Mouse (Mus musculus) adipocyte (in vitro differentiated cells): ENCODE measurements around the gene Hist1h2bn.
A peak's percentile ranks its signal among the peaks of the same experiment; 100 is the strongest.
"Not testable (repeated sequence)": the region's sequence is repeated elsewhere in the genome, so short reads cannot be mapped to it uniquely, and the experiment has no call there.

Experiments
- DNase-seq: peaks from one replicate; pipeline ENCODE4 v3.0.0-alpha.2; 2016; ENCODE audit warnings: low spot score

Gene Hist1h2bn

GRCm38 (mm10) chr13:21781639-21782038 lies 27.7 kb downstream of the Hist1h2bn start:
- DNase-seq = no peak

GRCm38 (mm10) chr13:21782361-21783254 lies 28.7 kb downstream of the Hist1h2bn start:
- peak; percentile 41 for DNase-seq

- DNase-seq = peak; percentile 86
Measured at GRCm38 (mm10) chr13:21783255-21783617, 29.3 kb downstream of the Hist1h2bn start, which contains the start of gene Hist1h3i. Gene Hist1h3i, minus strand, starts transcription at chr13:21783370.

- DNase-seq = peak; percentile 54
Measured at GRCm38 (mm10) chr13:21783734-21784161, 29.8 kb downstream of the Hist1h2bn start.

- no peak for DNase-seq
Measured at GRCm38 (mm10) chr13:21784311-21784710, 30.4 kb downstream of the Hist1h2bn start.

GRCm38 (mm10) chr13:21786189-21786898 lies 32.4 kb downstream of the Hist1h2bn start:
- DNase-seq = no peak

- DNase-seq = peak; percentile 98
Measured at GRCm38 (mm10) chr13:21786899-21787629, 33.1 kb downstream of the Hist1h2bn start, which contains the start of the genes Hist1h2an and Hist1h2bp. Gene Hist1h2an, minus strand, starts transcription at chr13:21787218. Gene Hist1h2bp, plus strand, starts transcription at chr13:21787461.

- DNase-seq = no peak
Measured at GRCm38 (mm10) chr13:21787760-21788593, 34.1 kb downstream of the Hist1h2bn start.

- DNase-seq = no peak
Measured at GRCm38 (mm10) chr13:21789925-21790324, 36.0 kb downstream of the Hist1h2bn start.

- DNase-seq = no peak
Measured at GRCm38 (mm10) chr13:21790601-21791283, 36.8 kb downstream of the Hist1h2bn start.

GRCm38 (mm10) chr13:21795584-21795983 lies 41.7 kb downstream of the Hist1h2bn start:
- no peak for DNase-seq

GRCm38 (mm10) chr13:21797163-21797562 lies 43.2 kb downstream of the Hist1h2bn start:
- DNase-seq = not testable (repeated sequence)

GRCm38 (mm10) chr13:21803058-21803457 lies 49.1 kb downstream of the Hist1h2bn start:
- DNase-seq = not testable (repeated sequence)
